Mouse (Mus musculus) heart, adult 2 months (tissue): Measurements from ENCODE around the gene Gm4553.

Source experiments
- CTCF ChIP-seq: fragments of 200-600 bp; IDR thresholded peaks from 2 replicates; pipeline ENCODE4 v1.8.1; 2022; ENCODE audit warnings: antibody characterized with exemption, mild to moderate bottlenecking, moderate library complexity
- EP300 ChIP-seq: fragments of 200-500 bp; IDR thresholded peaks from 2 replicates; pipeline ENCODE4 v1.6.1; 2011; ENCODE audit warnings: low read depth, low read length, control low read depth; ENCODE audit not compliant: insufficient read depth
- POLR2A ChIP-seq: fragments of 200-500 bp; IDR thresholded peaks from 2 replicates; pipeline ENCODE4 v1.6.1; 2011; ENCODE audit warnings: mild to moderate bottlenecking, low read depth, low read length, control low read depth; ENCODE audit not compliant: insufficient read depth

DNA sequence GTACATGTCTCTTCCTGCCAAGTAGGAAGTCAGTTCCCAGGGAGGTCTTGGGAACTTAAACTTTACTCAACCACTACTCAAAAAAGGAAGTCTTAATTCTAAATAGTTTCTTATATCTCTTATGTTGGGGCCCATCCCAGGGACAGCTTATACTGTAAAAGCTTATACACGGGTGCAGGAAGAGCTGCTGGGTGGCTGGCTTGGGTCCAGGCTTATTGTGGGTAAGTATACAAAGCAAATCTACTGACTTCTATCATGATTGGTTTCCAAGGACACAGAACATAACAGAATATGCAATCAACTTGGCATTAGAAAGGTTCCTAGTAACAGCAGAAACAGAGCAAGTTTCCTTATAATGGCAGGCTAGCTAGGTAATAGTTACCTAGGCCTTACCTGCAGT, 10.2 kb downstream of the Gm4553 start:
- no peak for TF ChIP-seq POLR2A
- no peak for TF ChIP-seq CTCF
- TF ChIP-seq EP300: no peak
